Mouse (Mus musculus): ENCODE data around the gene Serpine2. TPM values are rescaled to one million over a fixed set of nuclear protein-coding genes. Genes with fewer than 3 reads are reported as not detected.

Gene Serpine2
- polyA plus RNA-seq (2015; fragmentation: Nextera tagmentation; extraction: Ambion mirVana), result 210 and 215 TPM in 2 replicates

DNA sequence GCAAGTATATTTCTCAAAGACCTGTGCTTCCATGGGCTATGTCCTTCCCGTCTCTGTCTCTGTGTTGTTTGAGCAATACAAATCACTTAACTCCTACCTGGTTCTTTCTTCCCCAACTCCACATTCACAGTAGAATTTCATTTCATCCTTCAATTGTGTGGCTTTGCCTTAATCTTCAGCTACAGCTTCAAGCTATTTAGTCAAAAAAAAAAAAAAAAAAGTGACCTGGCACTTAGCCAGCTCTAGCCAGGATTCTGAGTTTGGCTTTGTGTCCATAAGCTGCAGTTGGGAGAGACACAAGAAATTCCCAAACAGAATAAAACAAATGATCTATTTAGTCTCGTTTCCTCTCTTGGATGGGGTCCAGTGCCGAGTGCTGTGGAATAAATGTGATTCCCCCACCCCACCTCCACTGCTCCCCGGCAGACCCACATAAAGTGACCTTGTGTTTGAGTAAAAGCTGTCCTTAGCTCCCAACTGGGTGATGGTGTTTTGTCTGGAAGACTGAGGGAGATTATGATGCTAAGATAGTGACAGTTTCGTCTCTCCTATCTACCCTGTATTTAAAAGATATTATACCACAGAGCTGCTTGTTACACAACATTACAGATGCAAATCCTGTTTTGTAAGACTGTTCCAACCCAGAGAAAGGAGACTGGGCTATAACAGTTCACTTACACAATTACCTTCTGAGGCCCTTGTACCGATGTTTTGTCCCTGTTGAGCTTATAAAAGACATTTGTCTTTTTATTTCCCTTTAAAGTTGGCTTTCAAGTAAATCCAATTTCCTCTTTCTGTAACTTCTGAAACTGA, at the start of gene Serpine2:
Gene Serpine2 (minus strand): TSS at position 51 of the 813 bp plus-strand sequence.
- Histone ChIP-seq H3K27me3 (no peaks in the 10 kb centered on the region; the same call in 1 of the 2 replicates), H3K4me3 (no peak within 1 kb of the TSS), H3K4me1 (replicated peaks) (peaks cover 46% of the 10 kb centered on the region), H3K9me3 (no peaks in the 10 kb centered on the region), H3K27ac (peak within 1 kb of the TSS; percentile 85), H3K4me2 (peak within 1 kb of the TSS; percentile 21; the same call in 1 of the 2 replicates), H3K9ac (no peak within 1 kb of the TSS), H3K36me3 (no peaks in the 10 kb centered on the region)
- peak; percentile 14; the same call in 1 of the 2 replicates for ATAC-seq (ENCODE audit: low FRiP score)
- WGBS, result 39% methylated on average over 6 of the region's 6 CpGs

DNA sequence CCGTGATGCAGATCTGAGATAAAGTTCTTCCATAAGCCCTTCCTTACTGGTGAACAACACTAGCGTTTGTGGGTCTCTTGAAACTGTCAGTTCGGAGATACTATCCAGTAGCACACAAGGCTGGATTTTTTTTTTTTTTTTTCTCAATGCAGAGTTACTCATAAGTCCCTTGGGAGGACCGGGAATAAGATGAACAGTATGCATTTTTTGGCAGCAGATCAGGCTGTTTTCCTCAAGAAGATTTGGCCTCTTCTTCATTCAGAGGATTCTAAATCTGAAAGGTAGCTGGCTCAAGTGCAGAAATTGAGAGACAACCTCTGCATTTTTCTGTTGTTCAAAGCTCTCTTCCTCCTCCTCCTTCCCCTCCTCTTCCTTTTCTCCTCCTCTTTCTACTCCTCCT, 46.8 kb upstream of the Serpine2 start:
- no peak for ATAC-seq (ENCODE audit: low FRiP score)
- Histone ChIP-seq H3K9ac (no peak overlapping the region), H3K4me1 (replicated peaks) (no peaks in the 10 kb centered on the region)

DNA sequence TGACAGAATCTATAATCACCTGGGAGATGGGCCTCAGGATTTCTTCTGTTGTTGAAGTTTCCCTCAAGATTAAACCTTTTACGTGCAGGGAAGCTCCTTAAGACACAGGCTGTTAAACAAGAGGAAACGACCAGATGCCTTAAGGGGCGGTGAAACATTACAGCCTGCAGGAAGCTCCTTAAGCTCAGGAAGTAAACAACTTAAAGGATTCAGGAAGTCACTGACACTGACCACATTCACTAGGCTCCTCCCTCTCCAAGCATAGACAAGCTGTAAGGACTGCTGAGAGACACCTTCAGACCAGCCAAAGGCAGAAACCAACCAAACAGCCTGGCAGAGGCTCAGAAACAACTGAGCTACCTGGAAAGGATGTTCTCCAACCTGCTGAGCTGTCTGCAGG, 44.3 kb upstream of the Serpine2 start:
- H3K9ac ChIP-seq, result no peak overlapping the region
- no peak overlapping the region for H3K27ac ChIP-seq
- no peak overlapping the region for H3K4me2 ChIP-seq
- no peaks in the 10 kb centered on the region for H3K36me3 ChIP-seq
- H3K27me3 ChIP-seq, result no peaks in the 10 kb centered on the region
- H3K4me1 ChIP-seq (replicated peaks), result no peaks in the 10 kb centered on the region
- no peak overlapping the region for H3K4me3 ChIP-seq
- H3K9me3 ChIP-seq, result no peaks in the 10 kb centered on the region
- no peak for ATAC-seq (ENCODE audit: low FRiP score)
- 86% methylated on average over 3 of the region's 3 CpGs for WGBS

More for the DNA sequence above, 46.8 kb upstream of the Serpine2 start:
- 86% methylated on average over 4 of the region's 4 CpGs for WGBS
- Histone ChIP-seq H3K27me3 (no peaks in the 10 kb centered on the region), H3K9me3 (peaks cover 8% of the 10 kb centered on the region; the same call in 1 of the 2 replicates), H3K27ac (no peak overlapping the region), H3K4me3 (no peak overlapping the region), H3K4me2 (no peak overlapping the region), H3K36me3 (no peaks in the 10 kb centered on the region)

- no peaks in the 10 kb centered on the region for H3K4me1 ChIP-seq (replicated peaks)
- 80% methylated on average over 2 of the region's 2 CpGs for WGBS
- no peak for ATAC-seq (ENCODE audit: low FRiP score)
Measured at GRCm38 (mm10) chr1:79902901-79903300, 41.9 kb upstream of the Serpine2 start.

GRCm38 (mm10) chr1:79882648-79883047, 21.7 kb upstream of the Serpine2 start:
- Histone ChIP-seq H3K4me3 (no peak overlapping the region), H3K27me3 (no peaks in the 10 kb centered on the region), H3K27ac (no peak overlapping the region), H3K36me3 (no peaks in the 10 kb centered on the region), H3K9me3 (no peaks in the 10 kb centered on the region), H3K9ac (no peak overlapping the region), H3K4me1 (replicated peaks) (no peaks in the 10 kb centered on the region), H3K4me2 (no peak overlapping the region)
- no peak for ATAC-seq (ENCODE audit: low FRiP score)
- 85% methylated on average over 3 of the region's 3 CpGs for WGBS

More at GRCm38 (mm10) chr1:79902901-79903300, 41.9 kb upstream of the Serpine2 start:
- Histone ChIP-seq H3K9me3 (no peaks in the 10 kb centered on the region), H3K27ac (no peak overlapping the region), H3K4me2 (no peak overlapping the region), H3K4me3 (no peak overlapping the region), H3K36me3 (no peaks in the 10 kb centered on the region), H3K9ac (no peak overlapping the region), H3K27me3 (no peaks in the 10 kb centered on the region)

GRCm38 (mm10) chr1:79874741-79875140, 13.8 kb upstream of the Serpine2 start:
- no peak overlapping the region for H3K27ac ChIP-seq
- no peaks in the 10 kb centered on the region for H3K36me3 ChIP-seq
- H3K9ac ChIP-seq, result no peak overlapping the region
- H3K27me3 ChIP-seq, result no peaks in the 10 kb centered on the region
- no peak for ATAC-seq (ENCODE audit: low FRiP score)
- H3K4me2 ChIP-seq, result no peak overlapping the region
- WGBS, result 54% methylated on average over 3 of the region's 3 CpGs
- H3K4me1 ChIP-seq (replicated peaks), result 0 out of 2 replicates have a peak, but pooled peaks cover 4% of the 10 kb centered on the region
- no peak overlapping the region for H3K4me3 ChIP-seq
- no peaks in the 10 kb centered on the region for H3K9me3 ChIP-seq

DNA sequence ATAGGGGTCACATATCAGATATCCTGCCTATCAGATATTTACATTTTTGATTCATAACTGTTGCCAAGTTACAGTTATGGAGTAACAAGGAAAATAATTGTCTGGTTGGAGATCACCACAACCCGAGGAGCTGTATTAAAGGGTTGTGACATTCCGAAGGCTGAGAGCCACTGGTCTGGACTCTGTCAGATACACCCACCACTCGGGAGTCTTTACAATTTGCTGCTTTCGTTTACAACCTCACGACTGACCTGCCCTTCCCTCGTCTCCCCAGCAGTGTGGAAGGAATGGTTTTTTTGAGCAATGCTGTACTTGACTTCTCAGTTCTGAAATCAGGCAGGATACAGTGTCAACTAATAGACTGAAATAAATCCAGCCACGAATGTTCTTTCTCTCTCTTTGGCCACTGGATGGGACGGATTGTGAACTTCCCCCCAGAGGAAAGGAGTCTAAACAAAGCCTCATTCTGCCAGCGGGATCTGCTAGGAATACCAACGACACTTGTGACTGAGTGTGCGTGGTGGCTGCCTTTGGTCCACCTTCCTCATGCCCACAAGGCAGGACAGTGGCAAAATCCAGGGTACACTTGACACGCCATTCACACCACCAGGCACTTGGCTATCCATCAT, 455 bp downstream of the Serpine2 start:
- Histone ChIP-seq H3K4me1 (replicated peaks) (peaks cover 53% of the 10 kb centered on the region), H3K27me3 (no peaks in the 10 kb centered on the region; the same call in 1 of the 2 replicates), H3K36me3 (no peaks in the 10 kb centered on the region), H3K4me3 (no peak overlapping the region), H3K27ac (peak overlapping the region; percentile 85), H3K4me2 (peak overlapping the region; percentile 21; the same call in 1 of the 2 replicates), H3K9me3 (no peaks in the 10 kb centered on the region), H3K9ac (no peak overlapping the region)
- 44% methylated on average over 12 of the region's 12 CpGs for WGBS
- ATAC-seq (ENCODE audit: low FRiP score), result peak; percentile 44; the same call in 1 of the 2 replicates

GRCm38 (mm10) chr1:79859975-79860374, 1.0 kb downstream of the Serpine2 start:
- Histone ChIP-seq H3K4me2 (no peak overlapping the region), H3K27ac (peak overlapping the region; percentile 85; the same call in 1 of the 2 replicates), H3K9ac (no peak overlapping the region), H3K9me3 (no peaks in the 10 kb centered on the region), H3K4me3 (no peak overlapping the region), H3K27me3 (no peaks in the 10 kb centered on the region; the same call in 1 of the 2 replicates), H3K4me1 (replicated peaks) (peaks cover 55% of the 10 kb centered on the region), H3K36me3 (no peaks in the 10 kb centered on the region)
- WGBS, result 84% methylated on average over 5 of the region's 5 CpGs
- ATAC-seq (ENCODE audit: low FRiP score), result no peak

- Histone ChIP-seq H3K27me3 (no peaks in the 10 kb centered on the region; the same call in 1 of the 2 replicates), H3K4me3 (peak overlapping the region; percentile 79), H3K4me1 (replicated peaks) (peaks cover 63% of the 10 kb centered on the region), H3K9me3 (no peaks in the 10 kb centered on the region), H3K36me3 (no peaks in the 10 kb centered on the region), H3K9ac (peak overlapping the region; percentile 85), H3K4me2 (peak overlapping the region; percentile 94), H3K27ac (0 out of 2 replicates have a peak overlapping the region, but pooled peaks have one; percentile 23)
- 26% methylated on average over 4 of the region's 4 CpGs for WGBS
- peak; percentile 7; the same call in 1 of the 2 replicates for ATAC-seq (ENCODE audit: low FRiP score)
Measured at GRCm38 (mm10) chr1:79859026-79859425, 2.0 kb downstream of the Serpine2 start.

DNA sequence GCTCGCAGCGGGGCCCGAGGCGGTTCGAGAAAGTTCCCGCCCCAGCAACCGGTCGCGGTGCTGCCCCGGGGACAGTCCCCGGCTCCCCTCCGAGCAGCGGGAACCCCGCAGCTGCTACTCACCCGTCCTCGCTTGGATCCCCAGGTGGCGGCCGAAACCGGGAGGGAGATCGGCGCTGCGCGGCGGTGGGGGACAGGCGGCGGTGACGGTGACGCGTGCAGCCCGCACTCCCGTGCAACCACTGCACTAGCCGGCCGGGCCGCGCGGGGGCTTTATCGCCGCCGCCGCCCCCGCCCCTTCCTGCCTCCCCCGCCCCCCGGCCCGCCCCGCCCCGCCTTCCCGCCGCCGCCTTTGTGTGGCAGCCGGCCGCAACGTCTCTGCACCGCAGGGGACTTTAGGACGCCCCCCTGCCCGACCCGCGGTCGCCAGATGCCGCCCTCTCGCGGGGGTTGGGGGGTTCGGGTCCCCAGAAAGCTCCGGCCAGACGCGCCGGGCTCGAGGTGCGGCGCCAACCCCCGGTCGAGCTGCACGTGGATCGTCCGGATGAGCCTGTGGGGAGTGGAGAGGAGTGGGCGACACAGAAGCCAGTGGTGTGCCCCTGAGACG, 2.5 kb downstream of the Serpine2 start:
- no peaks in the 10 kb centered on the region; the same call in 1 of the 2 replicates for H3K27me3 ChIP-seq
- whole genome bisulfite sequencing, result 1% methylated on average over 58 of the region's 76 CpGs
- peak overlapping the region; percentile 48; the same call in 1 of the 2 replicates for H3K27ac ChIP-seq
- H3K4me3 ChIP-seq, result peak overlapping the region; percentile 79
- H3K4me2 ChIP-seq, result peak overlapping the region; percentile 94
- H3K9me3 ChIP-seq, result no peaks in the 10 kb centered on the region
- no peaks in the 10 kb centered on the region for H3K36me3 ChIP-seq
- peak; percentile 69 for ATAC-seq (ENCODE audit: low FRiP score)
- H3K9ac ChIP-seq, result peak overlapping the region; percentile 85
- H3K4me1 ChIP-seq (replicated peaks), result peaks cover 63% of the 10 kb centered on the region

- Histone ChIP-seq H3K36me3 (no peaks in the 10 kb centered on the region), H3K27me3 (no peaks in the 10 kb centered on the region; the same call in 1 of the 2 replicates), H3K4me1 (replicated peaks) (peaks cover 63% of the 10 kb centered on the region), H3K4me3 (peak overlapping the region; percentile 79), H3K9me3 (no peaks in the 10 kb centered on the region), H3K27ac (peak overlapping the region; percentile 48; the same call in 1 of the 2 replicates), H3K4me2 (peak overlapping the region; percentile 94), H3K9ac (peak overlapping the region; percentile 85)
- peak; percentile 32 for ATAC-seq (ENCODE audit: low FRiP score)
- 3% methylated on average over 32 of the region's 32 CpGs for WGBS
Measured at GRCm38 (mm10) chr1:79857681-79858388, 3.1 kb downstream of the Serpine2 start.

All from hindbrain, embryonic 13.5 days (tissue).